Mouse (Mus musculus): ENCODE results near the gene Tnxb.

GRCm38 (mm10) chr17:34743719-34744118, 73.4 kb downstream of the Tnxb start, which contains the start of gene C4b:
- TF ChIP-seq EP300 (IDR thresholded peaks at IDR 0.05) (no peak), CTCF (IDR thresholded peaks at IDR 0.05) (no peak)
